Mouse (Mus musculus): ENCODE measurements at regions not wholly inside any gene's neighbourhood (a gene's known extent, or its start where the extent isn't known, plus 50 kb on each side); places are given as distances from the start of the nearest gene placed in this dataset.

- intact Hi-C loops (cut with DNase I) = no loop called here
- DNase-seq = no peak
Measured at GRCm38 (mm10) chr7:66593619-66594018, 95.8 kb downstream of the Asb7 start.

DNA sequence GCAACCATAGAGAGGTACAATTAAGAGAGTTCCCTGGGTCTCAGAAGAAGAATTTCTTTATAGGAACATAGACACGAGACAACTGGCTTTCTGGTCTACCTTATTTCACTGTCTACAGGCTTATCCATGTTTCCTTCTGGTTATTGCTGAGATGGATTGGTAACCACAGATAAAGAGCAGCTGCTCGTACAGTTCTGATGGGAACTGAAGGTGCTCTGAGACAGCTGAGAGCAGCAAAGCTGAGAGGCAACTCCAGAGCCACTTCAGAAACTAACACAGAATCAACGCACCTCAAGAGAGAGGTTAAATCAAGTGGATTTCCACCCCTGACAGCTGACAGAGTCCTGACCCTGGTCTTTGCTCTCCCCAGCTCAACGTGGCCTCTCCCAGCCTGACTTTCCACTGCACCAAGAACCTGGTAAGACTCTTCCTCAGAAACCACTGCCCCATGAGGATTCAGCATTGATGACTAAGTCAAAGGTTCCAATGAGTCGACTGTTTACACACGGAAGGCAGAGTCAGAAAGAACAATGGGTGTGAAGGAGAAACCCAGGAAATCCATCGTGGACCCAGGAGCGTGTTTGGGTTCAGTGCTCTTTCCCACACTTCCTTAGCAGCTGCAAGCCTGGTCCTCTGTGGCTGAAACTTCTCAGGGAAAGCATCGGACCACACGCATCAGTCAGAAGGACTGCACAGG lies 97.7 kb downstream of the Asb7 start:
- DNase-seq = no peak
- intact Hi-C loops (cut with DNase I) = no loop called here

DNA sequence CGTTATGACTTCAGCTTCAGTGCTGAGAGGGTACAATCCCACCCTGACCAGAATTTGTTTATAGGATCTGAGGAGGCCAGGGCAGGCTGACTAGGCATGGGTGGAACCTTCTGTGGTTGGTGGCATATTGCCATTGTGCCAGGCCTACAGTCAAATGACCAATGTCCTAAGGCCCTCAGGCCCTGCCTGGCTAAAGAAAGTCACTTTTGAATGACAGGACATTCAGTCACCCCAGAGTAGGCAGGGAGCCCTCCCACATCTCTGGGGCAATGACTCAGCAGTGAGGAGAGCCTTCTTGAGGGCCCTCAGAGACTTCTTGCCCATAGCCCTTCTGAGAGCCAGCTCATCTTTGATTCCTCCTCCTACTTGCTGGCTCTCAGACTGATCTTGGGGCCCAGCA lies 102.9 kb downstream of the Asb7 start:
- intact Hi-C loops (cut with DNase I) = no loop called here

GRCm38 (mm10) chr7:66580687-66581151 lies 108.7 kb downstream of the Asb7 start:
- intact Hi-C loops (cut with DNase I) = no loop called here
- DNase-seq = no peak

More for the DNA sequence above, 102.9 kb downstream of the Asb7 start:
- no peak for DNase-seq

- intact Hi-C loops (cut with DNase I) = no loop called here
- DNase-seq = no peak
Measured at GRCm38 (mm10) chr7:66576261-66576660, 113.1 kb downstream of the Asb7 start.

- intact Hi-C loops (cut with DNase I) = no loop called here
- DNase-seq = no peak
Measured at GRCm38 (mm10) chr7:66571451-66571850, 117.9 kb downstream of the Asb7 start.

DNA sequence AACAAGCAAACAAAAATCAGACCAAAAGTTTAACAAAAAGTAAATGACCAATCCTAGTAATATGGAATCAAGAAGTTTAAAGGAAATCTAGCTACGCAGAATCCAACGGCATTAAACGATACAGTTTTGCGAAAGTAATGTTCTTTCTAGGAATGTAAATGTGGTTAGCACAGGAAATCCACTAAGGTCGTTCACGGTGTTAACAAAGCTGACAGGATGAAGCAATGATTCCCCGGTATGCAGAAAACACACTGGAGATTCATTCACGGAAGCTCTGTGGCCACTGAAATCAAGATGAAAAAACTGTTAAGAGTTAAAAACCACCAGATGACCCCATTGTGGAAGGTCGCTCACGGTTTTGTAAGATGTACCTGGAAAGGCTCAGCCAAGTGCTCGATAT lies 120.4 kb upstream of the Aldh1a3 start:
- intact Hi-C loops (cut with DNase I) = no loop called here
- DNase-seq = no peak

DNA sequence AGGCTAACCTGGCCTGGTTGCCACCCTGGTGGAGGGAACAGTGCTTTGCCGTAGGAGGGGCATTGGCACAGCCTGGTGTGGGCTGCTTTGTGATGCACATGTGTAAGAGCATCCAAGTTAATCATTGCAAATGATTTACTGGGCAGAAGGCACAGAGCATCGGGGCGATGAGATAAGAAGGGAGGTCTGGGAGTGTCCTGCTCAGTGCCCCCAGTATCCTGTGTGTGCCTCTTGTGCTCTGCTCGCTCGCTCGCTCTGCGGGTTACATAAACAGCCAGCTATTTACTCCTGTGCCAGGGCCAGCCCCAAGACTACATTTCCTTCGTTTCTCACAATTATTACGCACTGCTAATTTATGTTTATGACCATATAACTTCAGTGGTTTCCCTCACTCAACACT lies 117.9 kb upstream of the Aldh1a3 start:
- no peak for DNase-seq
- intact Hi-C loops (cut with DNase I) = no loop called here

- intact Hi-C loops (cut with DNase I) = no loop called here
- no peak for DNase-seq
Measured at GRCm38 (mm10) chr7:66544352-66545053, 117.2 kb upstream of the Aldh1a3 start.

GRCm38 (mm10) chr7:66532596-66532995 lies 105.3 kb upstream of the Aldh1a3 start:
- peak; percentile 15 for DNase-seq
- intact Hi-C loops (cut with DNase I) = no loop called here

- DNase-seq = peak; percentile 78
- intact Hi-C loops (cut with DNase I) = no loop called here
Measured at GRCm38 (mm10) chr7:66532048-66532447, 104.7 kb upstream of the Aldh1a3 start.

GRCm38 (mm10) chr7:66531111-66531510 lies 103.8 kb upstream of the Aldh1a3 start:
- no peak for DNase-seq
- intact Hi-C loops (cut with DNase I) = no loop called here

GRCm38 (mm10) chr7:66528881-66529280 lies 101.6 kb upstream of the Aldh1a3 start:
- intact Hi-C loops (cut with DNase I) = no loop called here
- peak; percentile 49 for DNase-seq

- intact Hi-C loops (cut with DNase I) = no loop called here
- no peak for DNase-seq
Measured at GRCm38 (mm10) chr7:66523959-66524358, 96.6 kb upstream of the Aldh1a3 start.

DNA sequence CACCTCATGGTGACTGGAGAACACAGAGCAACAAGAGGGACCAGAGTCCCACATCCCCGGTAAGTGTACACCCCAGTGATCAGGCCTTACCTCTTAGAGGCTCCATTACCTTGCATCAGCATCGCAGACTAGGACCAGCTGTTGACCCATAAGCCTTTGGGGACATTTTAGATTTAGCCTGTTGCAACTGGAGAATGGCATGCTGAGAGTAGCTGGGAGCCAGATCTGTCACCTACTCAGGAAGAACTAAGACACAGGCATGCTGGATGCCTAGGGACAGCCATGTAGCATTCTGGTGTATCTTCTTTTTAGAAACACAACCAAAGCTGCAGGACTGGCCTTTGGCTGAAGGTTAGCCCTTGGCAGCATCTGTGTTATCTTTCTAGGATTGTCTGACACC lies 94.2 kb upstream of the Aldh1a3 start:
- intact Hi-C loops (cut with DNase I) = no loop called here

GRCm38 (mm10) chr7:66516143-66516542 lies 88.8 kb upstream of the Aldh1a3 start:
- DNase-seq = no peak
- intact Hi-C loops (cut with DNase I) = no loop called here

More for the DNA sequence above, 94.2 kb upstream of the Aldh1a3 start:
- DNase-seq = no peak

DNA sequence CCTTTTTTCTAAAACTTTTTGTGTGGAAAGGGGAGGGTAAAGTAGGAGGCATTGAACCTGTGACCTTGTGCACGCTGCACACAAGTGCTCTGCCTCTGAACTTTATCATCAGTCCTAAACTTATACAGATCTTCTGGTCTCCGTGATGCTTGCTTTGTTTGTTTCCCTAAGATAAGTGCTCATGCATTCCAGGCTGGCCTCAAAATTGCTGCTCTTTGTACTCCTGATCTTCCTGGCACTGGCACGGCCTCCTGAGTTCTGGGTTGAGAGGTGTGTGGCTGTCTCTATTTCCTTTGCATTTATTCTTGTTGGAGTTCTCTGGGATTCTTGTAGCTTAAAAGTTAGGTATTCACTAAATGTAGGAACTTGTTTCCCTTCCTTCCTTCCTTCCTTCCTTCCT lies 86.1 kb upstream of the Aldh1a3 start:
- no peak for DNase-seq
- intact Hi-C loops (cut with DNase I) = no loop called here

- DNase-seq = no peak
Measured at GRCm38 (mm10) chr7:66505734-66506133, 78.4 kb upstream of the Aldh1a3 start.

GRCm38 (mm10) chr7:66504519-66504918 lies 77.2 kb upstream of the Aldh1a3 start:
- intact Hi-C loops (cut with DNase I) = no loop called here
- DNase-seq = no peak

More at GRCm38 (mm10) chr7:66505734-66506133, 78.4 kb upstream of the Aldh1a3 start:
- intact Hi-C loops (cut with DNase I) = no loop called here

DNA sequence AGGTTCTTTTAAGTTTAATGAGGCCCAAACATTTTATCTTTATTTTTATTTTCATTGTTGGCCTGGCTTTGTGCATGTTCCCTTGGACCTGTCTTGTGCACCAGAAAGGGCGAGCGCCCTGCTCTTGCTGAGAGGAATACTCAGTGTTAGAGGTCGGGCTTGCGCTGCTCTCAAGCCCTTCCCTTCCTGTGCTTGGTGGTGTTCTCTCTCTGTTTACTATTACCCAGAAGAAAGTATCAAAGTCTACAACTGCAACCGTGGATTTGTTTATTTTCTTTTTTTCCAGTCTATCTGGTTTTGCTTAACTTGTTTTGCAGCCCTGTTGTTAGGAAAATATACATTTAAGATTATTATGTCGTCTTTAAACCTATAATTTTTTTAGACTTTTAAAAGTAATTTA lies 74.1 kb upstream of the Aldh1a3 start:
- intact Hi-C loops (cut with DNase I) = no loop called here
- no peak for DNase-seq

GRCm38 (mm10) chr7:66497480-66497879 lies 70.2 kb upstream of the Aldh1a3 start:
- DNase-seq = no peak
- intact Hi-C loops (cut with DNase I) = no loop called here

DNA sequence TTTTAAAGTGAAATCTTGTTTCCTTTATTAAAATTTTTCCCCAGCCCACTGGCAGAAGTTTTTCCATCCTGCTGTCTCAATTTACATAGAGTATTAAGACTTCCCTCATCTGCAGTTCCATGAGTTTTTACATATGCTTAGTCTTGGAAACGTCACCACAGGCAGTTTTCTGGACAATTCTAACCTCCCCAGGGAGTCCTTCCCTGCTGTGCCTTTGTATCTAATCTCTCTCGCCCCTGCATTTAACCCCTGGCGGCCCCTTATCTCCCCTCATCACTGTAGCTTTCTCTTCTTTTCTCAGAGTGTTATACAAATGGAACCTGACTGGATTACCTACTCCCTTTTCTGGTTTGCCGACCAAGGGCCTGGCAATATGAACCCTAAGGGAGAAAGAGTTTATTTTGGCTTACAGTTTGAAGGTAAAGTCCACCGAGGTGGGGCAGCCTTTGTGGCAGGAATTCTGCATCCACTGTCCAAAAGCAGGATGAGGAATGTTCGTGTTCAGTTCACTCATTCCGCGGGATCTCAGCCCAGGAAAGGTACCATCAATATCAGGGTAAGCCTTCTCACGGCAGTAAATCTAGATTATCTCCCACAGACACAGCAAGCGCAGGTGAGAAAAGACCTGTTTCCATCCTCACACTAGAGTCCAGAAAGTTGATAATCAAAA lies 66.0 kb upstream of the Aldh1a3 start:
- DNase-seq = no peak
- intact Hi-C loops (cut with DNase I) = no loop called here
